Mouse (Mus musculus) kidney, adult 18-20 months (tissue): ENCODE measurements around the gene Eno3.

ENCODE experiments used
- DNase-seq: peaks from one replicate; pipeline ENCODE4 v3.0.0; 2021

Gene Eno3

DNA sequence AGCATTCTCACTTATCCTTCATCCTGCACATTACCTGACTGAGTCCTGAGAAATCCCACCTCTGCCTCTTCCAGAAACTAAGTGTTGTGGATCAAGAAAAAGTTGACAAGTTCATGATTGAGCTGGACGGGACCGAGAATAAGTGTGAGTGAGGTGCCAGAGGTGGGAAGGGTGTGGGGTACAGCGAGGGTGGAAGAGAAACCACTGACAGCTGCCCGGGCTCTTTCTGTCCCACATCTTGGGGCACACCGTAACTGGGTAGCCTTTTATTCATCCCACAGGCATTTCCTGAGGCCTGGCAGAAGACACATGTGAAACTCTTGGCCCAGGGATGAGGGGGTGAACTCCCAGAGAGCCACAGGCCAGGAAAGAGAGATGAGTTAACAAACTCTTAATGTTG is 1.5 kb downstream of the Eno3 start:
- no peak for DNase-seq

DNA sequence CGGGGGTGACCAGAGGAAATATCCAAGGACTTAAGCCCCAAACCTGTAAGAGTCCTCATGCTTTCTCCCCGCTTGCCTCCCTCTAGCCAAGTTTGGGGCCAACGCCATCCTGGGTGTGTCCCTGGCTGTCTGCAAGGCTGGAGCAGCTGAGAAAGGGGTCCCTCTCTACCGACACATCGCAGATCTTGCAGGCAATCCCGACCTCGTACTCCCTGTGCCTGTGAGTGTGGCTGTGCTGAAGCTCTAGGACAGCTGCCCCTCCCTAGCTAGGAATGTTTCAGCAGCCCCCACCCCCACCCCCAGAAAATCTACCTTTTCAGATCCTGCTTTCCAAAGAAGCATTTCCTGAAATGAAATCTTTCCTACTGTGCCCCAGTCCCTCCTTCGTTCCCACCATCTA is 1.9 kb downstream of the Eno3 start:
- no peak for DNase-seq

GRCm38 (mm10) chr11:70660571-70660970 is 3.6 kb downstream of the Eno3 start:
- DNase-seq: no peak

GRCm38 (mm10) chr11:70663101-70663500 is 6.1 kb downstream of the Eno3 start:
- no peak for DNase-seq

- no peak for DNase-seq
Observed at GRCm38 (mm10) chr11:70663957-70664356, 7.0 kb downstream of the Eno3 start.

- DNase-seq: no peak
Observed at GRCm38 (mm10) chr11:70664741-70665140, 7.7 kb downstream of the Eno3 start.

DNA sequence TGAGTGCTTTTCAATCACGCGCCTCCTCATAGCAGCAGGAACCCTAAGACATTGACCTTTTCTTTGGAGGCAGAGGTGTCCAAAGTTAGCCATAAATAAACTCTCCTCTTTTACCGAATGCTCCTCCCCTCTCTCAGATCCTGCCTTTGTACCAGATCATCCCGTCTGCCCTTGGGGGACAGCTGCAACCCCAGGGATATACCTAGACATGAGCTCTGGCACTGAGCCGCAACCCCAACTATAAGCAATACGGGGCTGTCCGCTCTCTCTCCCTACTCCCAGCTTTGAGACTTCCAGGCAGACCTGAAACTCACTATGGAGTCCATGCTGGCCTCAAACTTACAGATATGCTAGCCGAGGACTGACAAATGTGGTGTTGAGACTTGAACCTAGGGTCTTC is 9.7 kb downstream of the Eno3 start:
- no peak for DNase-seq

DNA sequence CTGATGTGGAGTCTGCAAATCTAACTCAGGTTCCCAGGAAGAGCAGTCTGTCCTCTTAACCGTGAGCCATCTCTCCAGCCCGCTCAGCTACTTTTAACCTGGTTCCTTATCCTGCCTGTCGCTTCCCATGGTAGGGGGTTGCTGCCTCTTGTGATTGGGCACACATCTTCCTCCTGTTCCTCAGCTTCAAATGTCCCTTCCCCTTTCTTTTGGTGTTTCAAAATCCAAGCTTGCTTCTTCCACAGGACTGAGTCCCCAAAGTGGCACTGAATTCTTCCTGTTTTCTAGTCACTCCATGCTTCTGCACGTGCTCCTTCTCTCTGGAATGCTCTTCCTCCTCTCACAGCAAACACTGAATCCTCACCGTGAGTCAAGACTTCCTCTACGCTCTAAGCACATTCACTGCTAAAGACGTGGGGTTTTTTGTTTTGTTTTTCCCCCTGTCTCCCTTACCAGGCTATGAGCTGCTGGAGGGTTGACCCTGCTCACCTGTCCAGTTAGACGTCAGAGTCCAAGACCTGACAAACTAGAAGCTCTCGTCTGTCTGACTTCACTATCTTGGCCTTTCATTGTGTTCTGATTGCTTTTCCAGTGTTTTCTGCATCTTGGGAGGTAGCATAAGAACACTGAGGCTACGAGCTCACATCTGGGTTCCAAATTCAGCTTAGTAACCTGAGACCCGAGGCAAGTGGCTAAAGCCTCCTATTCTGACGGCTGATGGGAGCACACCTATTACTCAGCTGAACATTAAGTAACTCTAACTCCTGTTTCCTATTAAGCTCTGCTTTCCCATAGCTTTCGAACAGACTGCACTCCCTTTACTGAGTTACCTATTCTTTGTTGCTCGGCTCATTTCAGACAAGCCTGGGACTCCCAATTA is 10.5 kb downstream of the Eno3 start:
- no peak for DNase-seq

- DNase-seq: no peak
Observed at GRCm38 (mm10) chr11:70668335-70668770, 11.4 kb downstream of the Eno3 start.

- peak; percentile 98 for DNase-seq
Observed at GRCm38 (mm10) chr11:70668771-70669505, 11.9 kb downstream of the Eno3 start, which contains the start of gene Spag7. Gene Spag7, minus strand, starts transcription at chr11:70669416.

GRCm38 (mm10) chr11:70669582-70670345 is 12.8 kb downstream of the Eno3 start:
- peak; percentile 74 for DNase-seq

DNA sequence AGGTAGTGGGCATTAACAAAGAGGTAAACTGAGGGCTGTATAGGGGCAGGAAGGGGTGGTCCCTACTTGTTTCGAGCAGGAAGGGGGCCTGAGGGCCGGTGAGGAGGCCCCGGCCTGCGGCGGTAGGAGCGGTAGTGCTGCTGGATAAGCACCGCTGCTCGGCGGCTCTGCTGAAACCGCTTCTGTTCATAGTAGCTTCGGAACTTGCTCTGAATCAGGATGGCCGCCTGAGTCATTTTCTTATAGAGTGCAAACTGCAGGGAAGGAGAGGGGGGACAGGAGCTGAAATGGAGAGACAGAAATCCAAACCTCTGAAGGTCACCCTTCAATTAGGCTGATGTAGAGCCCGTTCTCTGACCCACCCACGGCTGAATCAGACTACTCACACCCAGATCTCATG is 13.5 kb downstream of the Eno3 start:
- peak; percentile 25 for DNase-seq

DNA sequence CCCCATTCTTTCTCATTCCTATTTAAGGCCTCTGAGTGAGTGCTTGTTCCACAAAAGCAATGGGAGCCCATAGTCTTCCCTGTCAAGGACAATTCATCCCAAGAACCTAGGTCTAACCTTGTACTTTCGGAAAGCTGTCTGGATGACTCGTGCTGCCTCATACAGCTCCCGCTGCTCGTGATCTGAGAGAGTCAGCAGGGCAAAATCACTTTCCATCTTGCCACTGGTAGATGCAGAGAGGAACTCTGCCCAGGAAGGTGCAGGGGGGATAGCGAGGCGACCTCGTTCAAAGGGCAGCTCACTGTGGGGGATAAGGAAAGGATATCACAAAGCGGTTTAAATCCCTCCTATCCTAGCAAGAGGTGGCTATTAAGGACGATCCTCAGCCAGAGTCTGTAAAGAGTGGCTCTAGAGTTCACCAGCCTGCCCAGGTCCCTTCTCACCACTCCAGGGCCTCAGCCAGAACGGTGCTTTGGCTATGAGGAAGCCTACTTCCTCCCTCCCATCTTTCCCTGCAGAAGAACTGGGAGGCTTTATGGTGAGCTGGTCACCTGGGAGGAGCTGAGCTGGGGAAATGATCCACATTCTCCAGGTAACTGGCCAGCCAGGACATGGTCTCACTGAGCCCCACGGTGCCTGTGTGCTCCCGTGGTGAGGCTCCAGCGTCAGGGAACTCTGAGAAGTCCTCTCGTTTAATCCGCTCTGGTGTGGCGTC is 14.5 kb downstream of the Eno3 start:
- DNase-seq: peak; percentile 19

DNA sequence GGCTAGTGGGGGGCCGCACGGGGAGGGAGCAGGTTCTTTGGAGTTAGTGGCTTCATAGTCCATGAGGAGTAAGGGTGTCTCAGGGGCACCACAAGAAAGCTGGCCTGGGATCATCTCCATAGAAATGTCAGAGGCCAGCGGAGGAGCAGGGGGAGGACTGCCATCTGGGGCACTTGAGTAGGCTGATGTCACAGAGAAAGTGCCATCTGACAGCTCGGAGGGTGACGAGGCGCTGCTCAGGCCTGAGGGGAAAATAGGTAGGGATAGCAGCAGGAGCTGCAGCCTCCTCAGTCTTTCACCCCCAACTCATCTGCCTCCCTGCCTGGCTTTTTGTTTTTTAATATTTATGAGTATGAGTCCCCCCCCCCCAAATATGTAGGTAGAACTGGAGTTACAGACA is 17.0 kb downstream of the Eno3 start:
- no peak for DNase-seq

DNA sequence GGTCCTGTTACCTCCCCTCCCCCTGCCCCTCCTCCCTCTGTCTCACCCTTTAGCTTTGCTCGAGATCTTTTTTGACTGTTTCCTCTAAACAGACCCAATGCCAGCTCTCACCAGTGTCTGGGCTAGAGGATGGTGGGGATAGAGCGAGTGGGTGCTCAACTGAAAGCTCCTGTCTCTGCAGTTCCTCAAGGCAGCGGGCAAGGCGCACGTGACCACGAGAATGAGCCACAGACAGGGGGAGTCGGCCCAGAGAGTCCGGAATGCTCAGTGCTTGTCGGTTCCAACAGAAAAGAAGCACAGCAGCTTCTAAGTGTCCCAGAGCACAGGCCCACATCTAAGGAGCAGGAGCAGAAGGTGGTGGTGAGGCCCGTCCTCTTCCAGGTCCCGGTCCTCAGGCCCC is 17.5 kb downstream of the Eno3 start:
- DNase-seq: no peak

DNA sequence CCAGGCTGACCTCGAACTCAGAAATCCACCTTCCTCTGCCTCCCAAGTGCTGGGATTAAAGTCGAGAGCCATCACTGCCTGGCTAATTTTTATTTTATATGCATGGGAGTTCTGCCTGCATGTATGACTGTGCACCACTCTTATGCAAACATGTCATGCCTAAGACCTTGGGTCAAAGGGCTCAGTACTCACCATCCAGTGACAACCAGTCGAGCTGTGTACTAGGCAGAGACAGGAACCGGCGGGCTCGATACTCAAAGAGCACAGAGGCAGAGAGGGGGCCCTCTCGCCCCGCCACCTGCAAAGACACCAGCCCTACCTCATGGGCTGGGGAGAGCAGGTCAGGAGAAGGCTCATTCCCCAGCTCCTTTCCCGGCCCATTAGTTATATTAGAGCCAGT is 21.1 kb downstream of the Eno3 start:
- no peak for DNase-seq

DNA sequence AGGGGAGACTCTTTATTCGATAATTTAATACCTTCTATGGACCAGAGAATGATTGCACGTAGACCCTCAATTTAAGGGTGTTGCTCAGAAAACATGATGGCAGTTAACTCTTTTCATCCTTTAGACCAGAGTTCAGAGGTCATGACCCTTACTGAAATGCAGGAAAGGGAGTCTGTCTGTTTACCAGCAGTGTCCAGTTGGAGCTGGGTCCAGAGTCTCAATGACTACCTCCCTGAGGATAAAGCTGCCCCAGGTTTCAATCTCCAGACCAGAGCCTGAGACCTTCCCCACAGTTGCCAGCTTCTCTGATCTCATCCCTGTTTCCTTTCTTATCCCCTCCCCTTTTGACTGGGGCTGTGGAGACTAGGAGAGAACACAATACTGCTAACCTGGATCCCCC is 21.6 kb downstream of the Eno3 start:
- DNase-seq: no peak

DNA sequence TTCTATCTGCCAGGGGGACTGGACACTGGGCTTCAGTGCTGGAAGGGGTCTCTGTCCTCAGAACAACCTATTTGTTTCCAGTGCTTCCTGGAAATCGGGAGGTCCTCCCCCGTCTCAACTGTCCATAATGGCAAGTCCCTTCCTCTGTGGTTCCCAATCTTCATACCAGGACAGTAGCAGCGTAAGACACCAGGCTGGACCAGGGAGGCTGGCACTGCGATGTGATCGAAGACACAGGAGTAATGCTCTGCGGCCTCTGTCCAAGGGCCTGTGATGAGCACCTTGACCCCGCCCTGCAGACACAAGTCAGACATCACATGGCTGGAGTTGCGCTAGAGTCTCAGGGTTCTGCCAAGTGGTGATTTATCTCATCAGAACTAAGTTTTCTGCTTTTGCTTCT is 22.4 kb downstream of the Eno3 start:
- DNase-seq: no peak

GRCm38 (mm10) chr11:70679894-70680293 is 22.9 kb downstream of the Eno3 start:
- DNase-seq: no peak

- DNase-seq: no peak
Observed at GRCm38 (mm10) chr11:70681170-70681569, 24.2 kb downstream of the Eno3 start.

- DNase-seq: no peak
Observed at GRCm38 (mm10) chr11:70681897-70682581, 25.0 kb downstream of the Eno3 start.

- no peak for DNase-seq
Observed at GRCm38 (mm10) chr11:70683640-70684039, 26.6 kb downstream of the Eno3 start.
